Comparison of ENCODE assay signal across 9 mouse cellular contexts in the genomic region with DNA sequence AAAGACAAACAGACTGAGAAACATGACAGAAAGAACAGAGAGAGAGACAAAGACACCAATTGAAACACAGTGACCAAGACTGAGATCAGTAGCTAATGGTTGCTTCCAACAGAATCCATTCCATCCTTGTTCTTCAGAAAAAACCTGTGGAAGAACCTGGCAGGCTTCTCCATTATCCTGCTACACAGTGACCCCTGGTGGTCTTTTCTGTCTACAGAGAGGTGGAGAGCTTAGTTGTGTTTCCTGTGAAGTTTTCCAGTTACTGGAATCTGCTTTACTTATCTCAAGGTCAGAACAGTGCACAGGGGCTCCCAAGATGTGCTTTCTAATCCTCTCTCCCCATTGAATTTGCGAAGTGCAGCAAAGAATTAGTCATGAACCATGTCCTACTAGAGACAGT.
DNase-seq lines count a peak whose midpoint lies in the region; ATAC-seq lines count a peak whose summit lies in the region.
"Had no signal": no experiment of that assay in that cellular context is flagged by ENCODE, and none has a peak within 500 bp of the region (broad histone marks: within the 10 kb centered on the region; RNA-seq: fewer than 3 reads in every experiment).

No protein-coding gene starts in this region.

- no peaks in the 10 kb centered on the region for H3K36me3 ChIP-seq in forebrain, embryonic 11.5 days (ENCODE audit: control insufficient read depth, insufficient read depth, low read length)
- no peaks in the 10 kb centered on the region for H3K36me3 ChIP-seq in forebrain, embryonic 15.5 days
- H3K36me3 ChIP-seq in midbrain, embryonic 11.5 days (ENCODE audit: control insufficient read depth, insufficient read depth, low read length), result no peaks in the 10 kb centered on the region
- no peaks in the 10 kb centered on the region for H3K36me3 ChIP-seq in midbrain, embryonic 13.5 days
- H3K36me3 ChIP-seq: lung, embryonic 15.5 days had no signal

- H3K27me3 ChIP-seq in forebrain, embryonic 11.5 days (ENCODE audit: control insufficient read depth, insufficient read depth, low read length), result no peaks in the 10 kb centered on the region
- no peaks in the 10 kb centered on the region for H3K27me3 ChIP-seq in forebrain, embryonic 15.5 days
- H3K27me3 ChIP-seq in midbrain, embryonic 11.5 days (ENCODE audit: control insufficient read depth, insufficient read depth, low read length), result no peaks in the 10 kb centered on the region
- H3K27me3 ChIP-seq in midbrain, embryonic 13.5 days, result no peaks in the 10 kb centered on the region
- H3K27me3 ChIP-seq: lung, embryonic 15.5 days had no signal

- H3K9me3 ChIP-seq in forebrain, embryonic 11.5 days (ENCODE audit: control insufficient read depth, low read length), result no peaks in the 10 kb centered on the region
- H3K9me3 ChIP-seq in forebrain, embryonic 15.5 days, result no peaks in the 10 kb centered on the region
- H3K9me3 ChIP-seq in midbrain, embryonic 11.5 days (ENCODE audit: control insufficient read depth, low read length), result no peaks in the 10 kb centered on the region
- H3K9me3 ChIP-seq in midbrain, embryonic 13.5 days, result no peaks in the 10 kb centered on the region
- H3K9me3 ChIP-seq: lung, embryonic 15.5 days had no signal

- WGBS in forebrain, embryonic 11.5 days, result 70% methylated on average over 1 of the region's 1 CpGs
- 74% methylated on average over 1 of the region's 1 CpGs for WGBS in forebrain, embryonic 15.5 days
- WGBS in midbrain, embryonic 11.5 days, result 84% methylated on average over 1 of the region's 1 CpGs
- WGBS in midbrain, embryonic 13.5 days, result 72% methylated on average over 1 of the region's 1 CpGs

- H3K4me3 ChIP-seq in forebrain, embryonic 11.5 days (ENCODE audit: low read depth, low read length), result no peak overlapping the region
- no peak overlapping the region for H3K4me3 ChIP-seq in forebrain, embryonic 15.5 days
- no peak overlapping the region for H3K4me3 ChIP-seq in midbrain, embryonic 11.5 days (ENCODE audit: low read depth, low read length)
- H3K4me3 ChIP-seq in midbrain, embryonic 13.5 days (replicated peaks), result no peak overlapping the region
- H3K4me3 ChIP-seq: lung, embryonic 15.5 days had no signal

- H3K27ac ChIP-seq in forebrain, embryonic 11.5 days (ENCODE audit: low read depth, low read length), result no peak overlapping the region
- no peak overlapping the region for H3K27ac ChIP-seq in forebrain, embryonic 15.5 days (replicated peaks)
- no peak overlapping the region for H3K27ac ChIP-seq in midbrain, embryonic 11.5 days (ENCODE audit: low read depth, low read length)
- no peak overlapping the region for H3K27ac ChIP-seq in midbrain, embryonic 13.5 days
- H3K27ac ChIP-seq: lung, embryonic 15.5 days had no signal

- no peak for ATAC-seq in forebrain, embryonic 11.5 days (replicated peaks; ENCODE audit: low FRiP score)
- ATAC-seq in forebrain, embryonic 15.5 days (replicated peaks), result no peak
- no peak for ATAC-seq in midbrain, embryonic 11.5 days (ENCODE audit: low FRiP score)
- ATAC-seq in midbrain, embryonic 13.5 days, result no peak
- no peak for ATAC-seq in monocyte, adult 5-6 weeks (replicated peaks; ENCODE audit: insufficient number of reproducible peaks, low FRiP score, low TSS enrichment, poor library complexity, severe bottlenecking)

- no peak overlapping the region for H3K9ac ChIP-seq in forebrain, embryonic 11.5 days (ENCODE audit: low read length)
- no peak overlapping the region for H3K9ac ChIP-seq in forebrain, embryonic 15.5 days (replicated peaks)
- H3K9ac ChIP-seq in midbrain, embryonic 11.5 days (ENCODE audit: low read length), result no peak overlapping the region
- H3K9ac ChIP-seq in midbrain, embryonic 13.5 days (replicated peaks), result no peak overlapping the region
- H3K9ac ChIP-seq: lung, embryonic 15.5 days had no signal

- H3K4me1 ChIP-seq in forebrain, embryonic 11.5 days (replicated peaks; ENCODE audit: control insufficient read depth, insufficient read depth, low read length), result no peaks in the 10 kb centered on the region
- no peaks in the 10 kb centered on the region for H3K4me1 ChIP-seq in forebrain, embryonic 15.5 days
- H3K4me1 ChIP-seq in midbrain, embryonic 11.5 days (ENCODE audit: control insufficient read depth, insufficient read depth, low read length), result no peaks in the 10 kb centered on the region
- H3K4me1 ChIP-seq in midbrain, embryonic 13.5 days (replicated peaks), result 0 out of 2 replicates have a peak, but pooled peaks cover 5% of the 10 kb centered on the region
- H3K4me1 ChIP-seq: lung, embryonic 15.5 days had no signal

- no peak overlapping the region for H3K4me2 ChIP-seq in forebrain, embryonic 11.5 days (ENCODE audit: low read depth, low read length, severe bottlenecking)
- no peak overlapping the region for H3K4me2 ChIP-seq in forebrain, embryonic 15.5 days (replicated peaks)
- H3K4me2 ChIP-seq in midbrain, embryonic 11.5 days, result no peak overlapping the region
- H3K4me2 ChIP-seq in midbrain, embryonic 13.5 days (replicated peaks), result no peak overlapping the region
- H3K4me2 ChIP-seq: lung, embryonic 15.5 days had no signal

- peak; percentile 56 for DNase-seq in forebrain, embryonic 11.5 days (ENCODE audit: low spot score)
- DNase-seq in midbrain, embryonic 11.5 days (ENCODE audit: low spot score, missing footprints), result peak; percentile 89
- DNase-seq in embryo, embryonic 10 days (ENCODE audit: low spot score), result peak; percentile 69
- DNase-seq in kidney, postnatal 14 days, result peak; percentile 45
- peak; percentile 20 for DNase-seq in retina, adult 2 months (ENCODE audit: low read depth, low spot score)

Comparison
In these comparisons a context has a peak if more than half of its experiments do, and no peak if none do; other contexts are left out.
1. DNase-seq: peak in every context shown above with its lines; median percentile 89 in midbrain, embryonic 11.5 days; 69 in embryo, embryonic 10 days; 56 in forebrain, embryonic 11.5 days; 45 in kidney, postnatal 14 days; 20 in retina, adult 2 months.